Comparison of ENCODE assay signal across 33 mouse cellular contexts in genomic region chrX:167035639-167036038, GRCm38 (mm10).
"Had no signal": no experiment of that assay in that cellular context is flagged by ENCODE, and none has a peak within 500 bp of the region (broad histone marks: within the 10 kb centered on the region; RNA-seq: fewer than 3 reads in every experiment).

No protein-coding gene starts in this region.

- ATAC-seq: hindbrain, embryonic 16.5 days; hindbrain, postnatal 0 days; intestine, embryonic 15.5 days; intestine, embryonic 16.5 days; intestine, postnatal 0 days had no signal

- H3K36me3 ChIP-seq: heart, embryonic 10.5 days; heart, embryonic 12.5 days; heart, embryonic 13.5 days; heart, embryonic 15.5 days; hindbrain, embryonic 10.5 days; hindbrain, embryonic 12.5 days; hindbrain, embryonic 13.5 days; hindbrain, embryonic 15.5 days; intestine, embryonic 15.5 days; kidney, embryonic 15.5 days had no signal

- DNase-seq: heart, postnatal 10 days; heart, postnatal 14 days; heart, postnatal 36 days; heart, postnatal 4 days; kidney, adult 11 months; kidney, adult 18-20 months; kidney, adult 2 months; kidney, adult 8-10 months; kidney, adult 9 months; kidney, postnatal 10 days; kidney, postnatal 14 days; kidney, postnatal 25 days; kidney, postnatal 36 days; kidney, postnatal 4 days; layer of hippocampus, adult 9-11 months; layer of hippocampus, postnatal 36 days had no signal

- H3K9ac ChIP-seq: heart, embryonic 12.5 days; heart, embryonic 13.5 days; heart, embryonic 15.5 days; hindbrain, embryonic 12.5 days; hindbrain, embryonic 13.5 days; hindbrain, embryonic 14.5 days; hindbrain, embryonic 15.5 days; intestine, embryonic 15.5 days; kidney, embryonic 15.5 days had no signal

- H3K4me1 ChIP-seq: heart, embryonic 10.5 days; hindbrain, embryonic 10.5 days; hindbrain, embryonic 12.5 days; hindbrain, embryonic 13.5 days; hindbrain, embryonic 15.5 days; intestine, embryonic 15.5 days; kidney, embryonic 15.5 days had no signal

- H3K9me3 ChIP-seq: heart, embryonic 10.5 days; heart, embryonic 12.5 days; heart, embryonic 13.5 days; heart, embryonic 15.5 days; hindbrain, embryonic 10.5 days; hindbrain, embryonic 12.5 days; hindbrain, embryonic 13.5 days; hindbrain, embryonic 15.5 days; intestine, embryonic 15.5 days; kidney, embryonic 15.5 days had no signal

- H3K4me3 ChIP-seq: heart, embryonic 10.5 days; heart, embryonic 12.5 days; heart, embryonic 13.5 days; heart, embryonic 15.5 days; hindbrain, embryonic 10.5 days; hindbrain, embryonic 12.5 days; hindbrain, embryonic 13.5 days; hindbrain, embryonic 15.5 days; intestine, embryonic 15.5 days; kidney, embryonic 15.5 days had no signal

- H3K27ac ChIP-seq: heart, embryonic 10.5 days; heart, embryonic 13.5 days; heart, embryonic 15.5 days; hindbrain, embryonic 10.5 days; hindbrain, embryonic 12.5 days; hindbrain, embryonic 13.5 days; hindbrain, embryonic 14.5 days; hindbrain, embryonic 15.5 days; hindbrain, postnatal 0 days; intestine, embryonic 15.5 days; kidney, embryonic 15.5 days; kidney, postnatal 0 days had no signal

- H3K4me2 ChIP-seq: heart, embryonic 11.5 days; heart, embryonic 12.5 days; heart, embryonic 13.5 days; heart, embryonic 15.5 days; hindbrain, embryonic 12.5 days; hindbrain, embryonic 13.5 days; hindbrain, embryonic 14.5 days; hindbrain, embryonic 15.5 days; intestine, embryonic 15.5 days; kidney, embryonic 15.5 days had no signal

- H3K27me3 ChIP-seq: heart, embryonic 12.5 days; heart, embryonic 13.5 days; heart, embryonic 15.5 days; intestine, embryonic 15.5 days had no signal
